21 mouse cellular contexts compared by ENCODE assay signal in genomic region chr2:77080657-77081056, GRCm38 (mm10).
DNase-seq lines count a peak whose midpoint lies in the region; ATAC-seq and TF ChIP-seq lines count a peak whose summit lies in the region.
"Had no signal": no experiment of that assay in that cellular context is flagged by ENCODE, and none has a peak within 500 bp of the region (broad histone marks: within the 10 kb centered on the region; RNA-seq: fewer than 3 reads in every experiment).

No protein-coding gene starts in this region.

- no peaks in the 10 kb centered on the region for H3K79me2 ChIP-seq in myocyte (ENCODE audit: control insufficient read depth, insufficient read depth)

- peak; percentile 58 to 67 for DNase-seq in lung, adult 18-20 months
- DNase-seq in lung, postnatal 14 days: no peak
- no peak for DNase-seq in B cell, adult 2 months
- DNase-seq: adrenal gland, adult 2 months; adrenal gland, postnatal 14 days; cerebellum, adult 11-12 months; cerebellum, postnatal 14 days; gastrocnemius, postnatal 10 days; gastrocnemius, postnatal 36 days; heart, postnatal 36 days had no signal

- H3K9me3 ChIP-seq in megakaryocyte, embryonic 14.5 days: peaks cover 12% of the 10 kb centered on the region
- H3K9me3 ChIP-seq: forebrain, embryonic 10.5 days; forebrain, embryonic 13.5 days; hindbrain, embryonic 10.5 days; hindbrain, embryonic 13.5 days had no signal

- H3K4me2 ChIP-seq in myocyte (ENCODE audit: low read depth): no peak overlapping the region
- H3K4me2 ChIP-seq: forebrain, embryonic 13.5 days; heart, embryonic 11.5 days; hindbrain, embryonic 13.5 days had no signal

- no peaks in the 10 kb centered on the region for H3K4me1 ChIP-seq in megakaryocyte, embryonic 14.5 days
- H3K4me1 ChIP-seq: forebrain, embryonic 10.5 days; forebrain, embryonic 13.5 days had no signal

- ATAC-seq in megakaryocyte, adult 5-6 weeks (ENCODE audit: poor library complexity, severe bottlenecking): no peak
- ATAC-seq: CD4-positive, CD25-positive, alpha-beta regulatory T cell, adult 4 months; forebrain, embryonic 13.5 days; forebrain, embryonic 16.5 days; hindbrain, embryonic 16.5 days had no signal

- H3ac ChIP-seq in myocyte (ENCODE audit: control insufficient read depth, insufficient read length): no peak overlapping the region

- no peaks in the 10 kb centered on the region for H3K27me3 ChIP-seq in megakaryocyte, embryonic 14.5 days (replicated peaks)
- no peaks in the 10 kb centered on the region for H3K27me3 ChIP-seq in myocyte (ENCODE audit: control insufficient read depth, insufficient read depth, insufficient read length)
- H3K27me3 ChIP-seq: forebrain, embryonic 13.5 days; hindbrain, embryonic 13.5 days had no signal

- TF ChIP-seq POLR2A in myocyte (IDR thresholded peaks at IDR 0.05; ENCODE audit: insufficient read length, low read depth): no peak

- peak overlapping the region; percentile 29 for H3K4me3 ChIP-seq in megakaryocyte, embryonic 14.5 days (replicated peaks)
- no peak overlapping the region for H3K4me3 ChIP-seq in myocyte
- H3K4me3 ChIP-seq: forebrain, embryonic 10.5 days; forebrain, embryonic 13.5 days; hindbrain, embryonic 10.5 days; hindbrain, embryonic 13.5 days had no signal

- H3K36me3 ChIP-seq in megakaryocyte, embryonic 14.5 days (replicated peaks; ENCODE audit: low read length): no peaks in the 10 kb centered on the region
- H3K36me3 ChIP-seq in myocyte (ENCODE audit: control insufficient read depth, insufficient read depth): peaks cover 10% of the 10 kb centered on the region
- H3K36me3 ChIP-seq: forebrain, embryonic 10.5 days; hindbrain, embryonic 10.5 days; hindbrain, embryonic 13.5 days had no signal

TF ChIP-seq in myocyte, 11 proteins besides CTCF, POLR2A, EP300 and RAD21:
- TF ChIP-seq CEBPB (IDR thresholded peaks at IDR 0.05; ENCODE audit: insufficient read depth, poor library complexity, severe bottlenecking) (no peak), MYOG (IDR thresholded peaks at IDR 0.05; ENCODE audit: control insufficient read depth in 1 of 3, insufficient read depth in 1 of 3, insufficient read length in 2 of 3, low read depth in 2 of 3) (peak in 2 of 3 experiments; percentile 12 to 30), POLR2AphosphoS2 (IDR thresholded peaks at IDR 0.05; ENCODE audit: insufficient read length, low read depth) (peak; percentile 57)

Comparison
In these comparisons a context has a peak if more than half of its experiments do, and no peak if none do; other contexts are left out.
1. DNase-seq: peak in lung, adult 18-20 months (2 of 2); none in lung, postnatal 14 days (single experiment) and B cell, adult 2 months (0 of 2).